Mouse (Mus musculus) heart, adult 18-20 months (tissue): Measurements from ENCODE around the gene Grik1. TPM values are rescaled to one million over a fixed set of nuclear protein-coding genes. Genes with fewer than 3 reads are reported as not detected.
A peak's percentile ranks its signal among the peaks of the same experiment; 100 is the strongest.

Experiments used
- DNase-seq, 2 experiments: peaks; one replicate each; pipeline ENCODE4 v3.0.0; 2021 to 2022; ENCODE audit warnings: mixed read lengths in 1 of 2
- long read RNA-seq, 2 experiments: library from polyadenylated mRNA; stranded (forward); transcript quantifications; one replicate each; pipeline ENCODE4 v2.0.0; 2021
- total RNA-seq, 2 experiments: library from RNA; stranded (reverse); gene quantifications; 2 replicates each; pipeline ENCODE4 v1.2.3; 2021

Grik1 gene
- under 1 TPM in 1 of 2 experiments, not detected in 1; 0.08 TPM for total RNA-seq
- long read RNA-seq, experiment 1: 0 reads
- long read RNA-seq, experiment 2: 0 reads

DNA sequence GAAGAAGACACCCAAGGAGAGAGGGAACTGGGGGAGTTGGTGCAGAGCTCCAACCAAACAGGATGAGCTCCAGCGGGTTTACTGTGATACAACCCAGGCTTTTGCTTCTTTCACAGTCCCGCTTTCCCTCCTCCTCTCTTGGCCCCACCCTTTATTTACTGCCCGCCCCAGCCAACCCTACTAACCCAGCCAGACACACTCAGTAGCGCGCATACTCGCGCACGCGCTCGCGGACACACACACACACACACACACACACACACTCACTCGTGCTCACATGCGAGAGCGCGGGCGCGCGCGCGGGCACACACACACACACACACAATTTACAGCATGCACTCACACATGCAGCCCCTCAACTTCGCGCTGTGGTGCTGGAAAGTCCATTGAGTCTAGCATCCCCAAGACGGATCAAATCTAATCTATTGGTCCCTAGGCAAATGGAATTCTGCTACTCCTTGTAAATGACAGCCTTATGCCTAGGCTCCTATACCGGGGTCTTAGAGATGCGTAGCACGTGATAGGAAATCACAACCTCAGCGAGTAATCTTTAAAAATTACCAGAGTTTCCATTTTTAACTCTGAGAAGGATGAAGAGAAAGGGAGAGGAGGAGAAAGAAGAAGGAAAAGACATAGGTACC, at the start of gene Grik1:
TSS of gene Grik1 (minus strand) at position 134 of the 641 bp plus-strand sequence.
- DNase-seq: no peak

DNA sequence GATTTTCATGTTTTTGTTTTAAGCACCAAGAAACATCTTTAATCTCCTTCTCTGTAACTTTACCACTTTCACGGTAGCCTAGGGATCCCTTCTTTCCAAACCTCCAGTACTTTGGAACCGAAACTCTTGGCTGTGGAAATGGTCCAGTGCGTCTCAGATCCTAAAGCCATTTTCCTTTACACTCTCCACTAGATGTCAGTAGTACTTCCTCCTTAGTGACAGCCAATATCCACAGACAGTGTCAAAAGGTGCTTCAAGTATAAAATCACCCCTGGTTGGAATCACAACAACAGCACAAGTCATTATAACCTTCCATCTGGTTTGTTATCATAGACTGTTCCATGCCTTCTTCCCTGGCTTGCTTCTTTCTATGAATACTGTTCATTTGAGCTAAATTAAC, 4.1 kb upstream of the Grik1 start:
- no peak for DNase-seq

DNA sequence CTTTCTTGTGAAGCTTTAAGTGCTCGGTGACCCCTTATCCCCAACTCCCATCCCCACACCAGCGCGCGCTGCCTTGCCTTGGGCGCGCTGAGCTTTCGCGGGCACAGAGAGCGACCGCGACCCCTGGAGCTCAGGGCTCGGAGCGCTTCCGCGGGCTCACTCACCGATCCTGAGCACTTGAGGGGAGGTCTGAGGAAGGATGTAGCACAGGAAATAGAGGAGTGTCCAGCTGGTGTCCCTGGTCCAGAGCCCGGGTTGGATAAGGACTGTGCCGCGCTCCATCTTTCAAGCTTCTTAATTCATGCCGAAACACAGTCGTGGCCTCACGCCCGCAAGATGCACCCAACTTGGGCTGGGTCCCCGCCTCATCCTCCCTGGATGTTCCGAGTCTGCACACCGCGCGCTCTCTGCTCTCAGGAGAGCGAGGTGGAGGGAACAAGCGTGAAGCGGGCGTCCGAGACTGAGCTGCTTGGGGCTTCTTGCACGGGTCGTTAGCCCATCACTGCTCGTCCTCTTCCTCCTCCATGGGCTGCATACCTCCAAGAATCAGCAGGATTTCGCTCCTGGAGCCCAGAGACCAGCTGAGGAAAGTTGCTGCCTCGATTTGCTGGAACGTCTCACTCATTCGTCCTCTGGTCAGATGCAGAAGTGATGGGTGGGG, 514 bp downstream of the Grik1 start:
- DNase-seq: no peak

DNA sequence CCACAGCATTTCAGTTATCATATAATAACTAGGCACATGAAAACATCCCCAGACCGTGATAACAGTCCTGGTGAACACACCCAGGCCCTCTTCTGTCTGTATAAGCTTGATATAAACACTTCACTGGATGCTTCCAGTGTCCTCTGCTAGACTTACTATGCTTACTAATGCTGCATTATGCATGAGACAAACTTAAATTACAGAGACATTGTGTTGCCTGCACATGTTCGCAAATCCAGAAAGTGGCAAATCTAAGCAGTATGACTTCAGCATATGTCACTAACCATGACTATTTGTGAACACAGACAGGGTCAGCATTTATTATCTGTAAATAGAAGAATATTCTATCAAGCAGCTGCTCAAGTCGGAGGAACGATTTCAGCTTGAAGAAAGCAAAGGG, 31.7 kb downstream of the Grik1 start:
- DNase-seq: no peak

DNA sequence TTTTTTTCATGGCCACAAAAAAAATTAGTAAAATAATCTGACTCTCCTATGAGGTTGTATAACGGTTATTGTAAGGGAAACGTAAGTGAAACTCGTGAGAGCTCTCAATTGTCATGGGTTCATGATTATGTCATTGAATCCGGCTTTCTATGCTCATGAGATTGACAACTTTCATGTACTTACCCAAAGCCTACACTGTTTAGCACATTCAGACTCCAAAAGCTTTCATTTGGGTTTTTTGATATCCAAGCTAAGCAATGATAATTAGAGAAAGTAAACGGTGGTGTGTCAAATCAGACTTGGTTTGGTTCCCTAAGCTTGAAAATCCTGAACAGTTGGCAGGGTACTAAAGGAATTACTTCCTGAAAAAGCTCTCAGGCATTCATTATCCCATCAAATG, 33.0 kb downstream of the Grik1 start:
- DNase-seq: no peak

DNA sequence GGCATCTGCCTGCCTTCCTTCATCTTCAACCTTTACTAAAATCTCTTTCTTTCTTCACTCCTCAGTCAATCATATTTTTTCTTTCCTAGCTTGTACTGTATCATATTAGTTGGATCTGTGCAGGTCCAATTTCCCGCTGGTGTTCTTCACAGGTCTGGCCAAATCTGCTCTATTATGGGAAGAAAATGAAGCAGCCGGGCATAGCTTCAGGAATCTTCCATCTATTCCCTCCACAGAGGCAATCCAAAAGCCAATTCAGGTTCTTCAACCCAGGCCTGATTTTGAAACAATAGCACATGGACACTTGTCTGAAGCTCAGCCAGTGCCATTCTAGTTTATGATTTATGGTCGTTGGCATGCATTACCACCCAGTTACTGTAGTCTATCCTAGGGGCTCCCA, 34.0 kb downstream of the Grik1 start:
- DNase-seq: no peak

DNA sequence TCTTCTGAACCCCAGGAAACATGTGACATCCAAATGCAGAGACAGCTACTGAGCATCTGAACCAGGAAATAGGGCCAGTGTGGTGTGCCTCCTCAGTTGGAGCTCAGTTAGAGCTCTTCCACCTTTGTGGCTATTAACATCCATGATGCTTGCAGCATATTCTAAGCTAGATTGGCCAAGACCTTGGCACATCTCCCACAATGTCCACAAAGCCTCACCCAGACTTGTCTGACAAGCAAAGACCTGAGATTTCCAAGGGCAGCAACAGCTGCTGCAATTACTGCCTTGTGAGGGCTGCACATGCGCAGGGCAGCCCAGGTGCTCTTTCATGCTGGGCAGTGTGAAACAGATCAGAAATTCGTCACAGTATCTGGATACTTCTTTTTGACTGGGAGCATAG, 37.4 kb downstream of the Grik1 start:
- no peak for DNase-seq

DNA sequence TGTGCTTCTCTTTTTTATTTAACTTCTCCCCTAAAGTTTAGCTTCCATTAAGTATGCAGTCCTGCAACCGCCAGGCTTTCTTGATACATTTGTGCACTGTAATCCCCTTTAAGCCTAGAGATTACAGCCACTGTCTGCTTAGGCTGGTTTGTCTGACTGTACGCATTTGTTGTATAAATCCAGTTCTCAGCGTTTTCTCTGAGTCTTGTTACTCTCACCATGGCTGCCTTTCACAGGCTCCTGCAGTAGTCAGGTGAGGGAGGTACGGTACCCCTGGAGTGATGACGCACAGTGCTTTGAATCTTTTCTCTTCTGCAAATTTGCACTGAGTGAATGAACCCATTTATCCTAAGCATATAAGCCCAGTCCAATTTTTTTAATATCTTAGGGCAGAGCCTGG, 39.0 kb downstream of the Grik1 start:
- DNase-seq: no peak

DNA sequence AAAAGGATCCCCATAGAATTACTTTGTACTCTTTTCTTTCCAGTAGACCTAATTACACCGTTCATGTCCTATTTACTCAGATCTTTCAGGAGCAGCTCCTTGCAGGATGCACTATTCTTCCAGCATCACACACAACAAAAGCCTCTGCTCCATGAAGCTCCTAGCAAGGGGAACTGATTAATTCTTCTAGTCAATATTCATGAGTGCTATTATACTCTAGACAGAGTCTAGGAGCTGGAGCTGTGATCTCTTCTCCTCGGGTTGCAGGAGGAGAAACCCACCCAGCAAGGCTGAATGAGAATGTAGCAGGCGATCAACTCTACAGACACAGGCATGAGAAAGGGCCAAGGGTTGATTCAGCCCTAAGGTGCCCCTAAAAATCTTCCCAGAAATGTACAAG, 40.2 kb downstream of the Grik1 start:
- no peak for DNase-seq

DNA sequence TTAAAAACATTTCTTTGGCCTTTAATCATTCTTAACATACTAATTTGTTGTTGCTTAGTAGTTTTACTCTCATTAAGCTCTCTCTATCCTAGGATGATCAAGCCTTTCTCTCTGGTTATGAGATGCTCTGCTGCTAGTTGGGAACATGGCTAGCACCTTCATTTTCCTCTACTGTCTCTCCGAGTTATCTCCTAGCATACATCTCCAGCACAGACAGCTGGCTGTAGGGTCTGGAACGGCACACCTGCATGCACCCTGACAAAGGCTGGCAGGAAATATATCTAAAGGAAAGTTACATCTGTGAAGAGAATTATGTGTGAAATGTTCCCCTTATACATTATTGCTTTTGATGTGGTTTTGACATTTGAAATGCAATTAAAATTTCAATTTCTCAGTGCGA, 42.5 kb downstream of the Grik1 start:
- no peak for DNase-seq

DNA sequence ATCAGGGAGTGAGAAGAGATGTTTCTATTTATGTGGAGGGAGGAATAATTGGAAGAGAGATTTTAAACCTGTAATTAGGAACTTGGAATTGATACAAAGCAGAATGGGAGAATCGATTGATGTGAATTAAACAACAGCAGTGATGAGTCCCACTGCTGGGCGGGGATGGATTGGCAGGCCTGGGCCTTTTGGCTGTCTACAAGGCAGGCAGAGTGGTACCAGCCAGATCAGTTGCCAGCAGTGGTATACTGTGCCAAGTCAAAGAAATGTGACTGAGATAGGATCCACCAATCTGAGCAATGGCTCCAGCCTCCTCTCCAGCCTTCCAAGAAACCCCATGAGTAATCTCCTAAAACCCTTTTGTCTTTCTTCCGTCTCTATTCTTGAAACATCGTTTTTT, 45.4 kb downstream of the Grik1 start:
- no peak for DNase-seq

DNA sequence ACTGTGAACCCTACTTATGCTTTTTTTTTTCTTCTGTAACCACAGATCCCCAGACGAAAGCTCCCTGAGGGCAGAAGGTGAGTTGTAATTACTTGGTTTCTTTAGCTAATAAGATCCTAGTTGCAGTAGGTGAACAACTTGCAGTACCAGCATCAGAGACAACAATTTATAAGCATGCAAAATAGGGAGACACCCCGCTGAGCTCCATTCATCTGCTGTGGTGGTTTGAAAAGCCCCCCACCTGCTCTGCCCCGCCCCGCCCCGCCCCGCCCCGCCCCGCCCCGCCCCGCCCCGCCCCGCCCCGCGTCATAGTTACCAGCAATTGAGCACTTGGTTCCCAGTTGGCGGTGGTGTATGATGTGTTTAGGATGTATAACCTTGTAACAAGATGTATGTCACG, 64.4 kb downstream of the Grik1 start:
- DNase-seq: no peak

DNA sequence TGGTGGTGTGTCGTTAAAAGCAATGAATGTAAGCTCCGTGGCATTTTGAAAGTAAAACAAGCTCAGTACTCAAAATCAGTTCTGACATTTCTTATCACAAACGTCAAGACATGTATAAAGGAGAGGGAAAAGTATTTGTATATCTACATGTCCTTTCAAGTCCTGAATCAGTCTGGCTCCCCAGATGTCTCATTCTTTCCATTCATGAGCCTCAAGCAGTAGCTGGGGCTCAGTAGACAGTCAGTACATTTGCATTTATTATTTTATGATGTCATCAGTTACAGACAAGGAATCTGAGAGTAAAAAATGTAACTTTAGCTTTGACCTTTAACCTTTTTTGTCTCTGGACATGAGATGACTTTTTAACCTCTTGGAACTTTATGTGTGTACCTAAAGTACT, 68.1 kb downstream of the Grik1 start:
- DNase-seq: no peak

DNA sequence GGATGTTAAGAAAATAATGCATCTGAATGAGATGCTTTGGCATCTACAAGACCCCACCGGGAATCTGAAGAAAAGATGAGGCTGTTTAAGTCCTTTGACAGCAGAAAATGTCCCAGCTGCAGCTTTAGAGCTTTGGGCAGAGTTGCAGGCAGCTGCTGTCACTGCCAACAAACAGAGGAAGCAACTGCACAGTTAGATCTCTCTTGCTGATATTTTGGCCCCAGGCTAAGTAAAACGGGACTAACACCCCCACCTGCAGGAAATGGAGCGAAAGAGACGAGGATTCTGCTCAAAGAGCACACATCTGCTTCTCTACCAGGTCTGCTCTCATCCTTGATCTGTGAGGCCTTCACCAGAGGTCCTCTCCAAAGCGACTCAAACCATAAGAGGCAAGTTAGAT, 77.5 kb downstream of the Grik1 start:
- DNase-seq: no peak

DNA sequence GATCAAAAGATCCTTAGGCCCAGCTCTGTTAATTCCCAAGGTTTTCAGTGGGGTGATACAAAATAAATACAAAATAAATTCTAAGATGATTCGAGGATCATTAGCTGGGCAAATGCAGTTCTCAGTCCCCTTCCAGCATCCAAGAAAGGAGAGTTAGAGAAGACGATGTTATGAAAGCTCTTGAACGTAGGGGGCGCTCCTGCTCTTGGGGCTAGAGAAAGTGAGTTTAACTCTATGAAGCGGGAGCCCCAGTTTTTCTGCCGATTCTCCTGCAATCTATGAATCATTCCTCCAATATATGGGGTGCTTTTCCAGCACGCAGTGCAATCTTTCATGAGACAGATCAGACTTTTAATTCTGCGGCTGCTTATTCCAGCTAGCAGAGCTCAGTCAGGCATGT, 78.2 kb downstream of the Grik1 start:
- no peak for DNase-seq

DNA sequence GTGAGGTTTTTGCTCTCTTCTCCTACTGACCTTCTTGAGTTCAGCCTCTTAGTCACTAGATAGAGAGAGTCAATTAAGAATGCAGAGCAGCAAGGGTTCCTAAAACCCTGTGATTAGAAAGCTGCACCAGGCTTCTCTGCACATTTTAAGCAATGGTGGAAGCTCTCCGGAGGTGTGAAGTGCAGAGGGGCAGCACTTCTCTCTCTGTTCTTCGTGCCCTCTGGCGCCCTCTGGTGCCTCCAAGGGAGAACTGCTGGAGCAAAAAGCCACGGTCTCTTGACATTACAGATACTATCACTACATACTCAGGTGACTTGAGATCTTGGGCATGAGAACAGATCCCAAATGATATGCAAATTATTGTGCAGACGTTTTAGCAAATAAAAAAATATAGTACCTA, 85.7 kb downstream of the Grik1 start:
- DNase-seq: peak; percentile 21 to 57

DNA sequence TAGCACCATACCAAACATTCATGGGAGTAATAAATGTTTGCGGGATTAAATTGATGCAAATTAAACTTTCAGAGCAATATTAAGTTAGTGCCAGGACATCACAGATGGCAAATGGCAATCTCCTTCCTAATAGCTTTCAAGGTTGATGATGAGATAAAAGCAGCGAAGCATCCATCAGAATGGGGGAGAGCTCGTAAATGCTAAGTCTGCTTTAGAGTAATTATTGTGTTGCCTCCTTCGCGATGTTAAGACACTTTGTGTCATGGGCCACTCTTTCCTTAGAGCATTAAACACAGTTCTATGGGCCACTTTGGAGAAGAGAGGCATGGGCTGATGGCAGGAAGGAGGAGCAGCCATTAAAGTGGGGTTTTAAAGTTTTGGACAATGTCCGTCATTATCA, 86.1 kb downstream of the Grik1 start:
- DNase-seq: no peak

DNA sequence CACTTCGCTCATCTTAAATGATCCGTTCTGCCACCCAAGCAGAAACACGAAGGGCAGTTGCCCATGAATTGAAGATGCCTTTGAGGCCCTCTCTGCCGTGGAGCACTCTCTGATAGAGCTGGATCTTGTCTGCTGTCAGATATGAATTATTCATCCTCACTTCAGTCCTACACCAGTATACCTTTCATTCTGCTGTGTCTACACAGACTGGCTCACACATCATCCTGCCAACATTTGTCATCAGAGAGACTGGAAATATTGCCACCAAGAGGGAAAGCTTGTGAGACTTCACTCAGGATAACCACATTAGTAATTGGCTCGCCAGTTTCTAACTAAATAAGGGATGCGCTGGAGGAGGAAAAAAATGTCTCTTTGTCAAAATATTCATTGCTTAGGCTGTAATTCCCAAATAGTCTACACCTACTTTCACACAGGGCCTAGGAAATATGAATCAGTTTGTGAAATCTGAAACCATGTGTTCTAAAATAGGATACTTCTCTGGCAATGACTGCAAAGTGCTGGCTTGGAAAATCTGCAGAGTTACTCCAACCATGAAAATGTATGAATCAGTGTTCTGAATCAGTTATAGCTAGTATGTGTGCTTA, 102.5 kb downstream of the Grik1 start:
- no peak for DNase-seq

DNA sequence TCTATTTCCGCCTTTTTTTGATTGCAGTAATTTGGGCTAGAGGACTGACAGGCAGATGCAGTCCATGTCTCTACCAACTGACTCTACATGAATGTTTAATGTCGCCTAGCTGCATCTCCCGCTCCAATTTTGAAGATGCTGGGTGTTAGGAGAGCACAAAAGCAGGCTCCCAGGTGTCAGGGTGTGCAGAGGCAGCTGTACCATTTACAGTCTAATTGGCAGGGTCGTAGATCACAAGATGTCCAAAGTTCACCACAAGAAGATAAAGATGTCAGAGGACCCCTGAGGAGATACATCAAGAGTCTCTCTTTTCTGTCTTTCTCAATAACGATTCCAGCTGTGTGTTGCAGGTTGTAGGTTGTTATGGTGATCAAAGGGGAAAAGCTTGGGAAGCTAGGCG, 111.3 kb downstream of the Grik1 start:
- DNase-seq: no peak

DNA sequence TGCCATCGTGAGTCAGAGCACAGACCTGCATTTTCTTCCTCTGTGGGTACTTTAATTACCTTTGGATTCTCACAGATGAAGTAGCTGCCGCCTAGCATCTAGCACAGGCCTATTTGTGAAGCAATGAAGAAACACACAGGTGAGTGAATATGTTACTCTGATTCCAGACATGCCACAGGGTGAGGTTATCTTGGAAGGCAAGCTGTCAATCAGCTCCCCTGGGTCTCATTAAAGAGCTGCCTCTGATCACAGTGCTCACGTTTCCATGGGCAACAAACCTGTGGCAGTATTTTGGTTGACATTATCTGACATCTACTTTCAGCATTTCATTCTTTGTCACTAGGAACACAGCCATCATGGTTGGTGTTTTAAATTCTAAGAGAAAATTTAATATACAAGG, 112.7 kb downstream of the Grik1 start:
- no peak for DNase-seq

DNA sequence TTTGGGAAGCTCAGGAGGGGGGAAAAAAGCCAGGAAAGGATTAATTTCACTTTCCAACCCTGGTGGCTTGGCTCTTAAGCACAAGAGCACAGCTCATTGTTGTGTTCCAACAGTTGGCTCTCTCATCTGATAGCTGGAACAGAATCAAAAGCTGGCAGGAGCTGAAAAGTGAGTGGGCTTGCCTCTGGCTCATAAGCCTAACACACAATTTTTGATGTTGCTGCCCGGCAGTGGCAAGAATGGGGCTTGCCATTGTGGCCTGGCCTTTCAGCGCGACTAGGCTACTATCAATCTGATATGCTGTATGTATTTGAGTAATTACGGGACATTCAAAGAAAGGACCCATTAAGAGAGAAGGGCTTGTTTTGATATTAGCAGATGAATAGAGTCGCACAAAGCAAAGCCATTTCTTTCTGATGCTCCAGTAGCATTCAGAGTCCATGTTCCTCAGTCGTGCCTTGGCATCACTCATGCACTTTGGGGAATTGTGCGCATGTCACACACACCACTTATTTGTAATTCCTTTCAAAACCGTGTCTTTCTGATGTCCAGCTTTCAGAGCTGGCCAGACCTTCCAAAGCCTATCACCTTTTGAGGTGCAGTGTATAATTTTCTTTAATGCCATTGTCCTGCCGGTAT, 115.9 kb downstream of the Grik1 start:
- no peak for DNase-seq

DNA sequence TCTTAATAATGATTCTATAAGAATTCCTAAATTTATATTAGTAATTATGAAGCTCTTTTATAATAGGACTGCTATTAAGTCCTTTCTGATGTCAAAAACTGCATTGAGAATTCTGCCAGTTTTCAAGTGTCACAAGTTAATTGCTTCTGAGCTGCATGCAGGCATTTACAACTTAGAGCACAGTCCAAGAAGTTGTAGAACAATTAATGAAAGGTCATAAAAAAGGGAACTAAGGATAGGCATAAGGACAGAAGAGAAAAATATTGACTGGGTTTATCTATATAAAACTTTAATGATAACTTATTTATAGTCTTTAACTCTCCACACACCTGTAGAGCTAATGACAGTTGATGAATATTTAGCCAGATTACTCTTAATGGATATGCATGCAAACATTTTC, 123.5 kb downstream of the Grik1 start:
- no peak for DNase-seq

DNA sequence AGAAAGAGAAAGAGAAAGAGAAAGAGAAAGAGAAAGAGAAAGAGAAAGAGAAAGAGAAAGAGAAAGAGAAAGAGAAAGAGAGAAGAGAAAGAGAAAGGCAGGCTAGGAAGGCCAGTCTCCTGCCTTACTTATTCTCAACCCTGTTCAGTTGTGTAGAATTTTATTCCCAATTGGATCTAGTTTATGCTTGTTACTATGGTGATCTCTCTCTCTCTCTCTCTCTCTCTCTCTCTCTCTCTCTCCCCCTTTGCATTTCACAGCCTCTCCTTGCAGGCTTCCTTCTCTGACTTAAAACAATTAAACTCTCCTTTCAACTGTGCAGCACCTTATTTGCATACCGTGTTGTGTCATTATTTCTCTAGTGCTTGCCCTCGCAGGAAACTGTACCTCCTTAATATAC, 147.5 kb downstream of the Grik1 start:
- DNase-seq: no peak

DNA sequence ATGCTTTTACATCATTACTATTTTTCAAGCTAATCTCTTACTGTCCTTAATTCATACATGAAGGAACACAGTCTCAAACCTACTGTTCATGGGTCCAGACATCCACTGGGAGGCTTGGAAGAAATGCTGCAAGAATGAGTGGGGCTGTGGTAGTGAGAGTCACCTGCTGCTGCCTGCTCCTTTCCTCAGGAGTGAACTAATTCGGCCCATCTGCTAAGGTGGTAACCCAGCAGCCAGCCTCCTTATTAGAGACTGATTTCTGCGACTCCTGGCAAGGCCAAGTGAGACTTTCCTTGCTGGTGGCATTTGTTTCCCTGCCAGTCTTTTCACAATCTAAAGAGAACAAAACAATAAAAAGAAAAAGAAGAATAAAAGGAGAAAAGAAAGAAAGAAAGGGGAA, 147.9 kb downstream of the Grik1 start:
- DNase-seq: no peak
